Mouse (Mus musculus) T-helper 2 cell (primary cell): ENCODE data around the gene Sbf2.

ENCODE experiments used
- in situ Hi-C: fragments of 300-600 bp; cut with MboI, MseI; formaldehyde crosslinking; loops from one replicate; pipeline ENCODE4 v1.15.1; 2025; ENCODE audit warnings: high pct_unique_total_duplicates

Gene Sbf2

DNA sequence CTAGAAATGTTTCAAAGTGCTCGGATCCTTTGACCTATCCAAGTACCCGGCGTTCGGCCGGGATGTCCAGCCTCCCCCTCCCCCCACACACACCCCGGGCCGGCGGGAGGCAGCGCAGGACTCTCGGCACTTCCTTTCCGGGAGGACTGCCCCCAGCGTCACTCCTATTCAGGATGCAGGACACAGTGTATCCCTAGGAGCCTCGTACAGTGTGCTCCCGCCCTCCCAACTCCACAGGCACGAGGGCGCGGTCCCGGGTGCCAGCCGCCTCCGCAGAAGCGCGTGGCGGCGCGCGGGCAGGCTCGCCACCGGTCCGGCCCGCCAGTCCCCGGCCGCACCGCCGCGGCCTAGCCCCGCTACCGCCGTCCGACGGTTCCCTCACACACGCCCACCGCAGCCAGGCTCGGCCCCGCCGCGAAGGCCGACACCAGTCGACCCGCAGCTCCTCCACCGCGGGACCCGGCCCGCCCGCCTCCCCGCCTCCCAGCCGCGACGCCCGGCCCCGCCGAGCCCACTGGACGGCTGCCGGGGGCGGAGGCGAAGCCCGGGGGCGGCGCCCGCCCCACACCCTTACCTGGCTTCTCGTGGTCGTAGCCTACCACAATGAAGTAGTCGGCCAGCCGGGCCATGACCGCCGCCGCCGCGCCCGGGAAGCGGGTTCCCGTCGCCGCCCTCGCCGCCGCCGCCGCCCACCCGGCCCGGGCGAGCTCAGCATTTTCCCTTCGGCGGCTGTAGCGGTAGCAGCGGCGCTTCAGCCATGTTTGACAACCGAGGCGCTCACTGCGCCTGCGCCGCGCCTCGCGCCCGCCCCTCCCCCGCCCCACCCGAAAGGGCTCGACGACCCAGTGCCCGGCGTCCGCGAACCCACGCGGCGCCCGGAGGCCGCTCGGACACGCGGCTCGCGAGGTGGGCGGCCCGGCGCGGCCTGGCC is at the start of gene Sbf2:
TSS of gene Sbf2 (minus strand) at position 790 of the 931 bp plus-strand sequence.
- in situ Hi-C loops, result no loop called here

DNA sequence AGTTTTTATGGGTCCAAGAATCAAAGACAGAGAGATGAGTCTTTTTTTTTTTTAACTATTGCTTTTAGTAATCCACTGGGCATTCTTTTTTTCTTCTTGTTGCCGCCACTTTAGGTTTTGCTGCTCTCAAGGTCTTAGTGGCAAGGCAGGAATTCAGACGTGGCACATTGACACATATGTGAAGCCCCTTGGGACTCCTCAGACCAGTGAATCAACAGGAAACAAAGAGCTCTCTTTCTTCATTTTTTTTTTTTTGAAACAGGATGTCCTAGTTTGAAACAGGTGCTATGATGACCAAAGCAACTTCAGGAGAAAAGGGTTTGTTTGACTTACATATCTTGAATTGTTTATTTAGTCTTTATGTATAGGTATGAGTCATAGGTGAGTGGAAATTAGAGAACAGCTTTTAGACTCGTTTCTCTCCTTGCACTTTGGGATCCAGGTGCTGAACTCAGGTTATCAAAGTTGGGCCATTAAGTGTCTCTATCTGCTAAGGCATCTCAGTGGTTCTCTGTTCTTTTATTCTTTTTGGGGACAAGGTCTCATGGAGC is 43.7 kb upstream of the Sbf2 start:
- in situ Hi-C loops, result no loop called here

DNA sequence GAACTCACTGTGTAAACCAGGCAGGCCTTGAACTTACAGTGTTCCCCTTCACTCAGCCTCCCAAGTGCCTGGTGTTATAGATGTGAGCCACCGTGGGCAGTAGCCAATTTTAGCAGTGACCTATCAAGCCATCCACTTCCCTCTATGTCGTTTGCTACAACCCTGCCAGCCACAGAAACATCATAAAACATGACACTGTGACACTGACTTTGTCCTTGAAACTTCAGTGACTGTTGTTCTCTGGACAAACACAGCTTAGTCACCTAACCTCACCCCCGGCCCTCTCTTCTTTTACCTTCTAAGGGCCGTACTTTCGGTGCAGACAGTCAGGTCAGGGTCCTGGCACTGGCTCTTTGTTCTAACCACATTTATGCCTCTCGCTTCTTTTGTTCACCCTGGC is 41.2 kb upstream of the Sbf2 start:
- in situ Hi-C loops, result no loop called here

DNA sequence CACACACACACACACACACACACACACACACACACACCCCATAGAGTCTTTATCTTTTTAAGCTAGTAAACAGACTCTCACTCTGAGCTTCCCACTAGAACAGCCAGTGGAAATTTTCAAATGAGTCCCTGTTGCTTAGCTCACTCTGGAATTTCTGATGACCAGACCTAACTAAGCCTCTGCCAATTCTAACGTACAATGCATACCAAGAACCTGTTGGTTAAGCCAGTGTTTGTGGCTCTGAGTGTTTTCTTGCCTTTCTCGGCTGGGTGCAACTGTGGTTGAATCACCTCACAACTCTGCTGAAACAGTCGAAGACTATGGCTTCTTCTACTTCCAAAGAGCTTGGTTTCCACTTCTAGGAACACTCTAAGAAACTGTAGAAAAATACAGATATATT is 40.5 kb upstream of the Sbf2 start:
- in situ Hi-C loops, result no loop called here

DNA sequence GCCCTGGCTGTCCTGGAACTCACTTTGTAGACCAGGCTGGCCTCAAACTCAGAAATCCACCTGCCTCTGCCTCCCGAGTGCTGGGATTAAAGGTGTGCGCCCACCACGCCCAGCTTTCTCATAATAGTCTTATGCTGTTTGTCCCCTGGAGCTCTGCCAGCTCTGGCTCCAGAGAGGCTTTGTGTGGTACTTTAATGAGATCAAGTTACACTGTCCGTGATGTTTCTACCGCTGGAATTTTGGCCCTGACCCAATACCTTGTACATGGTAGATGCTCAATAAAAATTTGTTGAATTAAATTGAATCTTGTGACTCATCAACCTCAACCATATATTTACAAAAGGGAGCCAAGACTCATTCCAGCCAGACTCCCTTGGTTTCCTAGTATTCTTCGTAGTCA is 36.4 kb upstream of the Sbf2 start:
- in situ Hi-C loops, result no loop called here

DNA sequence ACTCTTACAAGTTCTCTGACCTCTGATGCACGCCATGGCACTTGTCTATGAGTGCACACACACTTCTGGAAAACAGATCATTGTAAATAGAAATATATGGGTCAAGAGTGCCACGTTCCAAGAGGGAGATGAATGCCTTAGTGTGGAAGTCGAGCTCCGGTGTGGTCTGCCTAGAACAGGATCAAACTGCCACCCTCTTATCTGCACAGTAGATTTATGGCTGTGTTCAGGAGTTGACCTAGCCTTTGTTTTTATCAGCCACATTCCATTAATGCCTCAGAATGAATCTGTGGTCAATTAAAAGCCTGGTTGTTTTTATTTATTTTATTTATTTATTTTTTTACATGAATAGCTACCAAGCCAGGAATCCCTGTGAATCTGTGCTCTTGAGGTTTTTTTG is 35.8 kb upstream of the Sbf2 start:
- in situ Hi-C loops, result no loop called here

DNA sequence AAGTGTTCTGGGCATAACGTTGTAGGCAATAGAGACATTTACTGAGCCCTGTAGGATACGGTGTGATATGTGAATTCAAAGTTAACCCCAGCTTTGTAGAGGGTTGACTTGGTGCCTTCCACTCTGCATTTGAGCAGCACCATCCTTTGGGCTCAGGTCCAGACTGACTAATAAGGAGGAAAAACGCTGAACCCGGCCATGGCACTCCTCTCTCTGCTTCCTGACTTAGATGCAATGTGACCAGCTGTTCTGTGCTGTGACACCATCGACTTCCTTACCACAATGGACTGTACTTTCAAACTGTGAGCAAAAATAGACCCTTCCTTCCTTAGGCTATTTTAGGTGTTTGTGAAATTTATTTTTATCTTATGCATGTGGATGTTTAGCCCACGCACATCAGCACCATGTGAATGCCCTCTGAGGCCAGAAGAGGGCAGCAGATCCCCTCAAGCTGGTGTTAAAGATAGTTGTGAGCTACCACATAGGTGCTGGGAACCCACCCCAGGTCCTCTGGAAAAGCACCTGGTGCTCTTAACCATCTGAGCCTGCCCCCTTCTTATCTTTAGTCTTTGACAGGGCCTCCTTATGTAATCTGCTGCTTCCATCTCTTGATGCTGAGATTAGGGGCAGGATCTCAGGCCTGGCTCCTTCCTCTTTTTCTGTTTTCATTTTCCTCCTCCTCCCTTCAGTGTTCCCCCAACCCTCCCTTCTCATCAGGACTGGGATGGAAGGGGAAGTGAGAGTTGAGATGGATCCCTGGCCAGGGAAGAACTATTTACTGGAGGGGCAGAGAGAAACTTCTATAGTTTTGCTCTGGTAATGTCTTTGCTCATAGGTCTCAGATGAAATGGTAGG is 34.6 kb upstream of the Sbf2 start:
- in situ Hi-C loops, result loop anchor here (25.0 kb wide), 1 partner anchor 687 kb away; the partner anchor contains the start of gene Dennd5a

DNA sequence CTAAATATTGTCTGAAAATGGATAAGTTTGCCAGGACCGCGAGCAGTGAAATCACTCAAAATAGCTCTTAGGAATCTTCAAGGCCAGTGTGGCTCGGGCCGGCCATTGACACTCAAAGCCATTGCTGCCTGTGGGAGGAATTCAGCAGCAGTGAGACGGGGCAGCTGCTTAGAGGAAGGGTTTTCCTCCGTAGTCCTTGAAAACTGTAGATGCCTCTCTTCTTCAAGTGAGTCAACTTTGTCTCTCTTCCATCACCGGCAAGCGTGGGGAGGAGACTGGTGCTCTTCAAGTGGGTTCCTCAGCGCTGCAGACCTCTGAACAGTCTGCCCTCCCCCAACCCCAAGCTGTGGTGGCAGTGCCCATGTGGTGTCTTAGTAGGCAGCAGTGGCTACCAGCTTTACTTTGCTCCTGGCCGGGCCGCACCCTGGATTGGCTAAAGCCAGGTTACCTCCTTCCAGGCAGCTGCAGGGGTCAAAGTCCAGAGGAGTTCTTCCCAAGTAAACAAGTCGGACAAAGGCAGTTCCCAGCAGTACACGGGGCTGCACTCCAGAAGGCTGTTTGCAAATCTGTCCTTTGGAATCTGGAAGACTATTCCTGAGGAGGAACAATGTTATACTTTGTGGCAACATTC is 33.8 kb upstream of the Sbf2 start:
- in situ Hi-C loops, result loop anchor here (25.0 kb wide), 1 partner anchor 686 kb away; the partner anchor contains the start of gene Dennd5a

DNA sequence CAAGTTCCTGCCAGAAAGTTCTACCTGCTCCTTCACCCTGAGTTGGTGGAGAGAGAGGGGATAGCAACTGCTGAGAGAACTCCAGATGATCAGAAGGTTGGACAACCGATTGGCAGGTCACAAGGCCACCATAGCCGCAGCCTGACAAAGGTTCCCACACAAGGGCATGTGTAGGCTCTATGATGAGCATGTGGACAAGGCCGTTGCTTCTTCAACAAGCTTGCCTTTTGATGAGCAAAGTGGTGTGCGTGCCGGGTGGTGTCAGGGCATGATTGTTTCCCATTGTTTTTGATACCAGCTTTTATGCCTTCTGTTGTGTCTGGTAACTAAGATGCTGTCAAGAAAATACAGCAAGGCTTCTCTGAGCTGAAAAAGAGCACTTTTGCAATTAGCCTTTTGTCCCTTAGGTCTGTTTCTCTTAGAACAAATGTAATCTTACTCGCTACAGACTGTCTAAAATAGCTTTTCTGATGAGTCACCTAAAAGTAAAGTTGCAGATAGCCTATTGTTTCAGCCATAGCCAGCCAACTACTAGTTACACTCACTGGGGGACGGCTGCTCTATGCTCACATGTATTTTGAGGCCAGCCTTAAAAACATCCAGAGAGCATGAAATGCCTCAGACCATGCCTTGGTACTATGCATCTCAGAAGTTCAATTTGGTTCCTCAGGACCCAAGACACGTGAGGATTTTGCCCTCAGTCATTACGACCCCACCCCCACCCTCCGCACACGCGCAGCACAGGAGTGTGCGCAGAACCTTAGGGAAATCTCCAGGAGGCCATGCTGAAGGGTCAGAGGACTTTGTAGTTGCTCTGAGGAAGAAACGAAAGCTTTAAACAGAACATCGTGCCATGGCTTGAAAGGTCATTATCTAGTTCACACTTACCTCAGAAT is 33.1 kb upstream of the Sbf2 start:
- in situ Hi-C loops, result loop anchor here (25.0 kb wide), 1 partner anchor 686 kb away; the partner anchor contains the start of gene Dennd5a

DNA sequence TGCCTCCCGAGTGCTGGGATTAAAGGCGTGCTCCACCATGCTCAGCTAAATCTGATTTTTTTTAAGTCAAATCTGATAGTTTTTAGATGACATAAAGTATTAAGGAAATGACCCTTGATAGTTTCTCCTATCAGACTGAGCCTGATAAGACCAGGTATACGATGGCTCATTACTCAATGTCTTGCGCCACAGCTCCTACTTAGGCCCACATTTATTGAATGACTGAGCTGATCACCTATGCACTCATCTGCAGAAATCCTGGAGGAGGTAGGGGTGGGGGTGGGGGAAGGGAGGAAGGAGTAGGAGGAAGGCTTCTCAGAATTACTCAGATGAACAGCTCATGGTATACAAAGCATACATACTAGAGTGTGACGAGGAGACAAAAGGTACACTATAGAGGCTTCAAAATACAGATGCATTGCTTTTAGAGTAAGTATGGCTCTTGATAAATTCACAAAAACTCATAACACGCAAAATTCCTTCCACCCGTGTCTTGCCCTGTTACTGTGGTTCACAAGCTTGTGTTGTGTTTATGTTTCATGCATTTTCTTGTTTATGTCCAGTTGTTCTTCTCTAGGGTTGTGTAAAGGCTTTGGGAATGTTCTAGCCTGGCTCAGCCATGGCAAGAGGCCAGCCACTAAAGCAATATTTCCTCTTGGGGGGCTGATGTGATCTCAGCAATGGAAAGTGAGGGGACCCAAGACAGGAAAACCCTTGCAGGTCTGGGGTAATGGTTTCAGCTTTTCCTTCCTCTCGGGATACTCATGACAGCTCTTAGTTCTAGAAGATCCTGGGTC is 32.1 kb upstream of the Sbf2 start:
- in situ Hi-C loops, result loop anchor here (25.0 kb wide), 1 partner anchor 685 kb away; the partner anchor contains the start of gene Dennd5a

DNA sequence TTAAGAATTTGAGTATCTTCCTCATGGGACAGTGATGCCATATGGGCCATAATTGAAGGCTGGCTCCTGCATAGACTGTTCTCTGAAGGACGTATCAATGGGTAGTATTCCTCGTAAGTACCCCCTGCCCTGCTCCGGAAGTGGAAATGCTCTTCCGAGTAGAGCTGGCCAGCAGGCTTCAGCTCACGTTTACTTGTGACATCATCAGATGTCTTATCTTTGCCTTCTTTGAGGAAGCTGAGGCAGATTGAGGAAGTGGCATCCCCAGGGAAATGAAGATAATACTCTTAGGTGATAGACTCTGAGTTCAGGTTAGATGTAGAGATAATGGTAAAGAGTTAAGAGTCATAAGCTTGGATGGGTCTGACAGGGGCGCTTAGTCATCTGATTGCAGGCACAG is 31.1 kb upstream of the Sbf2 start:
- in situ Hi-C loops, result loop anchor here (25.0 kb wide), 1 partner anchor 684 kb away; the partner anchor contains the start of gene Dennd5a

DNA sequence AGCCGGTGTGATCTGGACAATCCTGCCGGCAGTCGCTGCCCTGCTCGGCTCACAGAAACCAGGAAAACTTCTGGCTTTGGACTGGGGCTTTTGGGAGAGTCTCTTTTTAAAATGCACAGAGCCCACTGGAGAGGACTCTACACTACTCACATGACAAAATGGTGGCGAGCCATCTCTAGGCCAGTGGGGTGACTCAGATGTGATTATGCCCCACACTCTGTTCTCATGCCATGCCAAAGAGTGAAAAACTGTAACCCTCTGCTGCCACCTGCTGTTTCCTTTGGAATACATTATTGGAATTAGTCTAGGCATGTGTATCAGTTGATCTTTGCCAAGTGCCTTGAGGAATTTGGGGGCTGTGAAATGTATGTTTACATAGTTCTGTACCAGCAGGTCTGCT is 30.6 kb upstream of the Sbf2 start:
- in situ Hi-C loops, result loop anchor here (25.0 kb wide), 1 partner anchor 683 kb away; the partner anchor contains the start of gene Dennd5a

DNA sequence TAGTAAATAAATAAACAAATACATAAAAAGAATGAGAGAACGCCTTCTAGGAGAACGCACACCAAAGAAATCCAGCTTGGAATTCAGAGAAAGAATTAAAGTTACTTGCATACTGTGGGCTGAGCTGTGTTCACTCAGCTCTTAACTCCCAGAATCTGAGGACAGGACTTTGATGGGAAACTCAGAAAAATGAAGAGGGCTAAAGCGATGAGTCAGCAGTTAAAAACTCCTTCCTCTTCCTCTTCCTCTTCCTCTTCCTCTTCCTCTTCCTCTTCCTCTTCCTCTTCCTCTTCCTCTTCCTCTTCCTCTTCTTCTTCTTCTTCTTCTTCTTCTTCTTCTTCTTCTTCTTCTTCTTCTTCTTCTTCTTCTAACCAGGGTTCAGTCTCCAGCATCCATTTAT is 25.2 kb upstream of the Sbf2 start:
- in situ Hi-C loops, result loop anchor here (10.0 to 25.0 kb wide), 2 partner anchors 245 to 678 kb away; partner anchors contain the start of gene Dennd5a

DNA sequence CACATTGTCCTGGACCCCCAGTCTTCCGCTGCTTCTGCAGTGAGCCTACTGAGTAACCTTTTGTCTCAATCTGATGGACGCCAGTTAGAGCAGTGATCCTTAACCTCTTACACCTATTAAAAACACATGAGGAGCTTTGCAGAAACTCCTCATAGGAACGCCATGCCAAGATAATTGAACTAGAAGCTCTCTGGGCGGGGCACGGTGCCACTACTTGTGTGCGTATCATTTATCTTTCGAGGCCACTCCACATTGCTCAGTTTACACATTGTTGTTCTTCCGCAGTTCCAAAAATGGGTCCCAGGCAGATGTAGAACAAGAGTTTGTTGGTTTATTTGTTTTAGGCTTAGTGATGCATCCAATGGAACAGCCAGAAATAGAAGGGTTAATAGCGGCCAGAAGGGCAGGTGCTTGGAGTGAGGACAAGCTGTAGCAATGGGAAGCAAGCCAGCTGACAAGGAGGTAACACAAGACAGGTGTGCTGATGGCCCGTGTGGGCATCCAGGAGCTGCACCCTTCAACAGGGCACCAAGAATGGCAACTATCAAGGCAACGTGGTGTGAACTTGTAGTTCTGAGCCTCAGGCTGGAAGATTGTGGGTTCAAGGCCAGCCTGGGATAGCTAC is 24.7 kb upstream of the Sbf2 start:
- in situ Hi-C loops, result loop anchor here (10.0 to 25.0 kb wide), 2 partner anchors 245 to 677 kb away; partner anchors contain the start of gene Dennd5a

DNA sequence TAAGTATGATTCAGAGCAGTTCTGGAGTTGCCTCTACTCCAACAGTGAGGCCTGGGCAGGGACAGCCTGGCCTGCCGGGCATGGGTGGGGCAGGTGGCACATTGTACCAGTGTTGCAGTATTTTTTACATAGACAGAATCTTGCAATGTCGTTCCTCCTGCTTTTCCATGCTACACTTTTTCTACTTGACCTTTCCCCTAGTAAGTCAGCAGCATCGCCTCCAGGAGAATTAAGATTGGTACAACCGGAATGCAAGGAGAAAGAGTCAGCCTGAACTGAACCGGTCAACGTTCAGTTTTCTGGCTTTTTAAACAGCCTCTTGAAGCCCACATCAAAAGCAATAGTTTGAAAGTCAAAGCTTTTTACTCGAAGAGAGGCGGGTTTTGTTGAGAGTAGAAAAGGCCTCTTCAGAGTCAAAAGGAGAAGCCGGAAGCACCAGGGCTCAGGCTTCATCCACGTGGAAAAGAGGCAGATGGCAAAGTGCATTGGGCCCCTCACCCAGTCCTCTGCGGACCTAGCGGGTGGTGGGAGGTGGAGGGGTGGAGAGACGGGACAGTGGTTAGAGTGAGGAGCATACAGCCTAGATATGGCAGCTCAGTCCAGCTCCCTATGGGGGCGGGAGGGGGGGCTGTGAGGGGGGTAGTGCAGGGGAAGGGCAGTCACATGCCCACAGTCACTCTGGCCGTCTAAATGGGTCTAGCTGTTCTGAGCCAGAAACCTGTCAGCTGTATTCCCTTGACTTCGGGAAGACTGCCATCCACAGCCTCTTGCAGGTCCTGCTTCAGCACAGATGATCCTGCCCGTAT is 23.8 kb upstream of the Sbf2 start:
- in situ Hi-C loops, result loop anchor here (10.0 to 25.0 kb wide), 2 partner anchors 244 to 676 kb away; partner anchors contain the start of gene Dennd5a

DNA sequence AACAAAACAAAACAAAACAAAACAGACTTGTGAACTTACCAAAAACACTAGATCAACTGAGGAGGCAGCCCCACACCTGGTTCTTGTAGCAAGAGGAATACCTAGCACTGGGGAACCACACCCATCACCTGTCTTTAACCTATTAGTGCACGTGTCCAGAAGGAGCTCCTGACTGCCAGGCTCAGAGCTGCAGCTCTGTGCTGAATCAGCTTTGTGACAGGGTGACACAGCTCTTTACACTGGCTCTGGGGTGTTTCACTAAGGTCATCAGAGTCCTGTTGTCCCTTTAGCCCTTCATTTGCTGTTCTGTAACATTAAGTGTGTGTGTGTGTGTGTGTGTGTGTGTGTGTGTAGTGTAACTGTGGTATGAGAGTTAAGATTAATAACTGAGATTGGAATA is 21.8 kb upstream of the Sbf2 start:
- in situ Hi-C loops, result loop anchor here (10.0 to 25.0 kb wide), 2 partner anchors 242 to 674 kb away; partner anchors contain the start of gene Dennd5a

DNA sequence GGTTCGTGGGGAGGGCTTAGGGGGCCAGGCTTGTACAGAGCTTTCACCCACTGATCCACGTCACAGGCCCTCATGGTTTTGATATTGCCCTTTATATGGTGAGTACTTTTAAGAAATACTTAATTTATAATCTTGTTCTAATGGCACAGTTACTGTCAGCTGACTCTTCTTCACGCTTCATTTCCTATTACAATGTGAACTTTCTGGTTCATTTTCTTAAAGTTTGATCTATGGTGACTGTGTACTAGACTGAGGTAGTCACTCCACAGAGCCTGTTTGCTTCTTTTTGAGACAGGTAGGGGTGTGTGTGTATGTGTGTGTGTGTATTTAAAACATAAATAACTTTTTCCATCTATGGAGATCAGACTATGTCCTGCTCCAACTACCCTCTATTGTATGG is 21.2 kb upstream of the Sbf2 start:
- in situ Hi-C loops, result loop anchor here (10.0 to 25.0 kb wide), 2 partner anchors 241 to 674 kb away; partner anchors contain the start of gene Dennd5a
